Mouse (Mus musculus) ovary, postnatal 36 days (tissue): Measurements from ENCODE around the gene Rnf145.

Experiments
- DNase-seq: peaks from one replicate; pipeline ENCODE4 v3.0.0; 2022; ENCODE audit warnings: low spot score, mixed read lengths

Rnf145 gene

GRCm38 (mm10) chr11:44510371-44510770, 8.4 kb upstream of the Rnf145 start:
- no peak for DNase-seq

GRCm38 (mm10) chr11:44512044-44513025, 6.4 kb upstream of the Rnf145 start:
- DNase-seq: no peak

GRCm38 (mm10) chr11:44513026-44513422, 5.7 kb upstream of the Rnf145 start:
- DNase-seq: no peak

GRCm38 (mm10) chr11:44514666-44515065, 4.1 kb upstream of the Rnf145 start:
- no peak for DNase-seq

- no peak for DNase-seq
Observed at GRCm38 (mm10) chr11:44516362-44516761, 2.4 kb upstream of the Rnf145 start.

- no peak for DNase-seq
Observed at GRCm38 (mm10) chr11:44517561-44518280, 1.0 kb upstream of the Rnf145 start.

- DNase-seq: no peak
Observed at GRCm38 (mm10) chr11:44519096-44519949, 559 bp downstream of the Rnf145 start.

GRCm38 (mm10) chr11:44519950-44520761, 1.4 kb downstream of the Rnf145 start:
- peak; percentile 74 for DNase-seq

GRCm38 (mm10) chr11:44522594-44522993, 3.8 kb downstream of the Rnf145 start:
- no peak for DNase-seq

- DNase-seq: no peak
Observed at GRCm38 (mm10) chr11:44525765-44526164, 7.0 kb downstream of the Rnf145 start.

GRCm38 (mm10) chr11:44526654-44527263, 8.0 kb downstream of the Rnf145 start:
- DNase-seq: no peak

- DNase-seq: no peak
Observed at GRCm38 (mm10) chr11:44528560-44529199, 9.9 kb downstream of the Rnf145 start.

- no peak for DNase-seq
Observed at GRCm38 (mm10) chr11:44529200-44529599, 10.4 kb downstream of the Rnf145 start.

- no peak for DNase-seq
Observed at GRCm38 (mm10) chr11:44529716-44530115, 11.0 kb downstream of the Rnf145 start.

GRCm38 (mm10) chr11:44530382-44530781, 11.6 kb downstream of the Rnf145 start:
- no peak for DNase-seq

GRCm38 (mm10) chr11:44530867-44531266, 12.1 kb downstream of the Rnf145 start:
- no peak for DNase-seq

- DNase-seq: no peak
Observed at GRCm38 (mm10) chr11:44531617-44532016, 12.9 kb downstream of the Rnf145 start.

GRCm38 (mm10) chr11:44532846-44533781, 14.3 kb downstream of the Rnf145 start:
- DNase-seq: no peak
